In the genomic region with DNA sequence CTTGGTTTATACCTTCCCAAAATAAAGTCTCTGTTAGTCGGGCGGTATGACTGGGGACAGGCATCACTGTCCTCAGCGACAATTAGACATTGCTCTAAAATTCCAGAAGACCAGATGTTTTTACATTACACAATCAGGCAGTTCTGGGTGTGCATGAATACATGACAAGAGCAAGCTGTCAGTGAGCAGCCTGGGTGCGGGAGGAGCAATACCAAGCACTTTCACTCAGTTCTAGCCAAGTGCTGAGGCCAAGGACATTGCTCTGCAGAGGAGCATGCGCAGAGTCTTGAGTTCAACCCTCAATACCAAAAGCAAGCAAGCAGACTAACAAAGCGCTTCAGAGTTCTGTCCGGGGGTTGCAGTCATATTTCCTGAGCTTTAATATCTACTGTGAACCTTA, we compare ENCODE assay signal across 14 mouse cellular contexts. TPM values are rescaled to one million over a fixed set of nuclear protein-coding genes. Genes with fewer than 3 reads are reported as not detected.
A peak's percentile ranks its signal among the peaks of the same experiment; 100 is the strongest.
DNase-seq lines count a peak whose midpoint lies in the region; ATAC-seq lines count a peak whose summit lies in the region.
"Had no signal": no experiment of that assay in that cellular context is flagged by ENCODE, and none has a peak within 500 bp of the region (broad histone marks: within the 10 kb centered on the region; RNA-seq: fewer than 3 reads in every experiment).

No protein-coding gene starts in this region.

- H3K36me3 ChIP-seq in kidney, embryonic 16.5 days (ENCODE audit: insufficient read depth, low read length): no peaks in the 10 kb centered on the region
- H3K36me3 ChIP-seq in intestine, embryonic 16.5 days (ENCODE audit: control insufficient read depth, insufficient read depth, low read length): no peaks in the 10 kb centered on the region
- H3K36me3 ChIP-seq: hindbrain, embryonic 10.5 days had no signal

- H3K27me3 ChIP-seq in kidney, embryonic 16.5 days (ENCODE audit: insufficient read depth, low read length): no peaks in the 10 kb centered on the region
- H3K27me3 ChIP-seq in intestine, embryonic 16.5 days (replicated peaks; ENCODE audit: control insufficient read depth, insufficient read depth, low read length): no peaks in the 10 kb centered on the region
- H3K27me3 ChIP-seq: CH12.LX had no signal

- no peak overlapping the region for H3K27ac ChIP-seq in kidney, embryonic 16.5 days (ENCODE audit: low read length)
- no peak overlapping the region for H3K27ac ChIP-seq in intestine, embryonic 16.5 days (ENCODE audit: low read length)
- H3K27ac ChIP-seq: hindbrain, embryonic 10.5 days had no signal

- DNase-seq in kidney, adult 8-10 months: no peak
- peak; percentile 61 for DNase-seq in heart, adult 8-10 months (ENCODE audit: low spot score)
- DNase-seq in skeletal muscle tissue, adult 2 months (ENCODE audit: low read depth, low spot score): peak; percentile 9
- DNase-seq in embryo, embryonic 11 days: no peak
- DNase-seq in spleen, postnatal 14 days (ENCODE audit: low spot score in 2 of 2): no peak
- DNase-seq in left cerebral cortex, postnatal 25 days (ENCODE audit: low spot score in 2 of 2): no peak
- DNase-seq: left cerebral cortex, postnatal 4 days had no signal

- no peak overlapping the region for H3K4me2 ChIP-seq in kidney, embryonic 16.5 days (replicated peaks; ENCODE audit: low read depth, low read length)
- H3K4me2 ChIP-seq in intestine, embryonic 16.5 days (ENCODE audit: low read depth, low read length): no peak overlapping the region

- H3K4me3 ChIP-seq in kidney, embryonic 16.5 days (ENCODE audit: low read length): no peak overlapping the region
- H3K4me3 ChIP-seq in intestine, embryonic 16.5 days (ENCODE audit: low read length): no peak overlapping the region
- H3K4me3 ChIP-seq: hindbrain, embryonic 10.5 days had no signal

- H3K9ac ChIP-seq in kidney, embryonic 16.5 days (replicated peaks; ENCODE audit: low read length): no peak overlapping the region
- H3K9ac ChIP-seq in intestine, embryonic 16.5 days (ENCODE audit: low read depth, low read length): no peak overlapping the region

- 0 out of 2 replicates have a peak, but pooled peaks have one; percentile 35 for ATAC-seq in kidney, embryonic 16.5 days (ENCODE audit: low FRiP score, low TSS enrichment)
- peak; percentile 75 for ATAC-seq in intestine, embryonic 16.5 days

- WGBS in kidney, embryonic 16.5 days: 83% methylated on average over 7 of the region's 7 CpGs
- WGBS in intestine, embryonic 16.5 days: 63% methylated on average over 7 of the region's 7 CpGs

- no peaks in the 10 kb centered on the region for H3K4me1 ChIP-seq in kidney, embryonic 16.5 days (ENCODE audit: insufficient read depth, low read length)
- peaks cover 3% of the 10 kb centered on the region; the same call in 1 of the 2 replicates for H3K4me1 ChIP-seq in intestine, embryonic 16.5 days (ENCODE audit: control insufficient read depth, insufficient read depth, low read length)
- H3K4me1 ChIP-seq: hindbrain, embryonic 10.5 days had no signal

- intact Hi-C loops in left cerebral cortex, postnatal 25 days (cut with DNase I): no loop called here

- H3K9me3 ChIP-seq in kidney, embryonic 16.5 days (ENCODE audit: low read length): no peaks in the 10 kb centered on the region
- H3K9me3 ChIP-seq in intestine, embryonic 16.5 days (ENCODE audit: control insufficient read depth, low read length): no peaks in the 10 kb centered on the region
- H3K9me3 ChIP-seq: hindbrain, embryonic 10.5 days had no signal

RNA-seq across cellular contexts. Expression of gene Cga, which starts 14.5 kb away (rescaled TPM):
- polyA plus RNA-seq in kidney, embryonic 16.5 days (2015; fragmentation: Nextera tagmentation; extraction: Ambion mirVana): not detected in 2 replicates
- not detected for total RNA-seq in heart, adult 8-10 months (2022)
- not detected in 2 replicates for polyA plus RNA-seq in intestine, embryonic 16.5 days (2015; fragmentation: Nextera tagmentation; extraction: Ambion mirVana)
- total RNA-seq in left cerebral cortex, postnatal 25 days (2021): not detected
- total RNA-seq: CH12.LX; layer of hippocampus, adult 18-20 months; left cerebral cortex, postnatal 4 days; midbrain, postnatal 0 days had no signal
- polyA plus RNA-seq: liver, embryonic 16.5 days; midbrain, postnatal 0 days had no signal

RNA-seq across cellular contexts. Expression of gene Zfp292, which starts 25.4 kb away (rescaled TPM):
- polyA plus RNA-seq in kidney, embryonic 16.5 days (2015; fragmentation: Nextera tagmentation; extraction: Ambion mirVana): 17.0 and 19.3 TPM in 2 replicates
- 10 to 100 TPM; 13.0 to 16.2 (median 14.5) TPM for total RNA-seq in heart, adult 8-10 months (2022)
- polyA plus RNA-seq in intestine, embryonic 16.5 days (2015; fragmentation: Nextera tagmentation; extraction: Ambion mirVana): 11.2 and 11.3 TPM in 2 replicates
- total RNA-seq in left cerebral cortex, postnatal 25 days (2021): 10 to 100 TPM; 26.5 to 26.7 TPM

Comparison
In these comparisons a context has a peak if more than half of its experiments do, and no peak if none do; other contexts are left out.
1. DNase-seq: peak in heart, adult 8-10 months (single experiment) and skeletal muscle tissue, adult 2 months (single experiment); none in kidney, adult 8-10 months (0 of 2), embryo, embryonic 11 days (single experiment), spleen, postnatal 14 days (0 of 2) and left cerebral cortex, postnatal 25 days (0 of 2).